Mouse (Mus musculus) ES-E14 (cell line): ENCODE measurements around the gene Fev. TPM values are rescaled to one million over a fixed set of nuclear protein-coding genes. Genes with fewer than 3 reads are reported as not detected.

Experiments
- DNase-seq: peaks from one replicate; pipeline ENCODE4 v3.0.0-alpha.2; 2013; ENCODE audit warnings: low read depth, low spot score
- H3K27ac ChIP-seq: 2 replicates; pipeline ENCODE4 v1.5.1; 2012; ENCODE audit warnings: low read depth, mild to moderate bottlenecking, low read length, moderate library complexity, mixed read lengths; ENCODE audit not compliant: poor library complexity, insufficient read depth, severe bottlenecking
- H3K36me3 ChIP-seq: 2 replicates; pipeline ENCODE4 v1.6.1; 2012; ENCODE audit warnings: mild to moderate bottlenecking, low read length, moderate library complexity, mixed read lengths; ENCODE audit not compliant: control insufficient read depth, poor library complexity, insufficient read depth, severe bottlenecking
- H3K4me1 ChIP-seq, 2 experiments: fragments of 150-350 bp in 1 of 2; sonication (generic) in 1 of 2; 2 replicates each; pipeline ENCODE4 v1.6.1; 2012; ENCODE audit warnings: low read length in 2 of 2, mild to moderate bottlenecking in 1 of 2, mixed read lengths in 1 of 2; ENCODE audit not compliant: control insufficient read depth in 2 of 2, insufficient read depth in 2 of 2, poor library complexity in 1 of 2
- H3K4me3 ChIP-seq, 2 experiments: fragments of 150-350 bp in 1 of 2; sonication (generic) in 1 of 2; 2 replicates each; pipeline ENCODE4 v1.5.1; 2012; ENCODE audit warnings: low read length in 2 of 2, low read depth in 1 of 2, mild to moderate bottlenecking in 1 of 2, mixed read lengths in 1 of 2; ENCODE audit not compliant: insufficient read depth in 1 of 2, poor library complexity in 1 of 2, severe bottlenecking in 1 of 2
- H3K9ac ChIP-seq: 2 replicates; pipeline ENCODE4 v1.6.1; 2012; ENCODE audit warnings: low read depth, mild to moderate bottlenecking, low read length, mixed read lengths; ENCODE audit not compliant: poor library complexity, insufficient read depth, severe bottlenecking
- H3K9me3 ChIP-seq: fragments of 150-350 bp; sonication (generic); 2 replicates; pipeline ENCODE4 v1.6.1; 2012; ENCODE audit warnings: low read depth, mild to moderate bottlenecking, low read length; ENCODE audit not compliant: control insufficient read depth, insufficient read depth
- CHD2 ChIP-seq: IDR thresholded peaks from 2 replicates; pipeline ENCODE4 v1.6.1; 2014; ENCODE audit warnings: mild to moderate bottlenecking, low read depth, low read length, inconsistent platforms
- HCFC1 ChIP-seq: IDR thresholded peaks from 2 replicates; pipeline ENCODE4 v1.6.1; 2012; ENCODE audit warnings: low read length, inconsistent platforms, borderline replicate concordance; ENCODE audit not compliant: insufficient read depth
- MAFK ChIP-seq: IDR thresholded peaks from 2 replicates; pipeline ENCODE4 v1.6.1; 2014; ENCODE audit warnings: mild to moderate bottlenecking, low read depth, low read length, inconsistent platforms; ENCODE audit not compliant: insufficient read depth
- ZC3H11A ChIP-seq: IDR thresholded peaks from 2 replicates; pipeline ENCODE4 v1.6.1; 2012; ENCODE audit warnings: low read depth, mild to moderate bottlenecking, inconsistent platforms, low read length, borderline replicate concordance
- ZNF384 ChIP-seq: IDR thresholded peaks from 2 replicates; pipeline ENCODE4 v1.6.1; 2012; ENCODE audit warnings: low read depth, low read length, inconsistent platforms
- in situ Hi-C, 2 experiments: fragments of 600-800 bp; cut with MboI; formaldehyde crosslinking; loops; one replicate each; pipeline ENCODE4 v1.15.1; 2025; ENCODE audit warnings: low sequenced_read_pairs in 2 of 2, inconsistent platforms in 1 of 2; ENCODE audit not compliant: unreplicated experiment in 2 of 2
- total RNA-seq: library from RNA; depleted of rRNA; stranded (reverse); fragments of 300-350 nt; gene quantifications from 2 replicates; pipeline ENCODE4 v1.2.3, GENCODE M21; 2012

Gene Fev
- total RNA-seq, 1 experiment, result not detected

DNA sequence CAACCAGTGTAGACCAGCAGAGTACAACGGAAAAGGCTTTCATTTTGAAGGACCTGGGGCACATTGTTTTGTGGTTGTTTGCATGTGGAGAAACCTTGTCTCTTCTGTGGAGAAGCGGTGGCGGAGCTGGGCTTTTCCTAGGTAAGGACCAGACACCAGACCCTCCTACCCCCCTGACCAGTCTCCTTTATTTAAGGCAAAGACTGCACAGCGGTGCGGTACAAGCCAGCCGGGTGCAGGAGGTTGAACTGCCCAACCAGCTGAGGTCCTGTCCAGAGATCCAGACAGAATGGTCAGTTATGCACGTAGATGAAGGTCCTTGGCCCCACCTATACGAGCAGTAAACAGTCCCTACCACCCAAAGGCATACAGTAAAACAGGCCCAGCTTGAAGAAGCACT is 2.4 kb downstream of the Fev start:
- H3K9me3 ChIP-seq, result no peaks in the 10 kb centered on the region
- H3K4me3 ChIP-seq, result no peak overlapping the region
- H3K9ac ChIP-seq, result no peak overlapping the region
- no peak overlapping the region for H3K27ac ChIP-seq
- in situ Hi-C loops, result loop anchor here (5.0 to 10.0 kb wide), 2 partner anchors 81 to 108 kb away; partner anchors contain the start of gene Wnt6 (in 1 of the 2)
- peaks cover 0 to 11% of the 10 kb centered on the region in 2 experiments; a peak in 1 of 4 replicates for H3K4me1 ChIP-seq
- no peaks in the 10 kb centered on the region for H3K36me3 ChIP-seq
- no peak for DNase-seq
- TF ChIP-seq ZNF384 (no peak), MAFK (no peak), HCFC1 (no peak), CHD2 (no peak), ZC3H11A (no peak)

DNA sequence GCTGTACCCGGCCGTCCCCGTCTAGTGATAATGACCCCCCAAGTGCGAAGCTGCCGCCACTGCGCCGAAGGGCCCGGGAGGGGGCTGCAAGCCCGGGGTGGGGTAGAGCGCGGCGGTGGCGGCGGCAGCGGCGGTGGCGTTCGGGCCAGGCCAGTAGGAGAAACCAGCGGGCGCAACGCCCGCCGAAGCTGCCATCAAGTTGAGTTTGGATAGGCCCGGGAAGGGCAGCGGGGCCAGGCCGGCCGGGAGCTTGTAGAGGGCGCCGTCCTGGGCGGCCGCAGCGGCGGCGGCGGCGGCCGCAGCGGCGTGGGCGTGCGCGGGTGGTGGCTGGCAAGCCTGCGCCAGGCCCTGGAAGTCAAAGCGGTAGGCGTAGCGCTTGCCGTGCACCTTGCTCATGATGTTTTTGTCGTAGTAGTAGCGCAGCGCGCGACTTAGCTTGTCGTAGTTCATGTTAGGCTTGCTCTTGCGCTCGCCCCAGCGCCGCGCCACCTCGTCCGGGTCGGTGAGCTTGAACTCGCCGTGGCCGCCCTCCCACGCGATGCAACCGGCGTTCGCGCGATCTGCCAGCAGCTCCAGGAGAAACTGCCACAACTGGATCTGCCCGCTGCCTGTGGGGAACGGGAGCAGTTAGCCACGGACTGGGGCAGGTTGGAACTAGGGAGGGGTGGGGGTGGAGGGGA is 3.0 kb downstream of the Fev start:
- TF ChIP-seq HCFC1, result no peak
- no peak for TF ChIP-seq ZNF384
- TF ChIP-seq MAFK, result no peak
- TF ChIP-seq CHD2, result no peak
- no peak for TF ChIP-seq ZC3H11A
- DNase-seq, result no peak
- Histone ChIP-seq H3K4me1 (peaks cover 0 to 11% of the 10 kb centered on the region in 2 experiments; a peak in 1 of 4 replicates), H3K36me3 (no peaks in the 10 kb centered on the region), H3K9ac (no peak overlapping the region; the same call in 1 of the 2 replicates), H3K4me3 (peak overlapping the region; percentile 4 to 47; a peak in 3 of 4 replicates), H3K9me3 (no peaks in the 10 kb centered on the region), H3K27ac (no peak overlapping the region)
- in situ Hi-C loops, result loop anchor here (5.0 to 10.0 kb wide), 2 partner anchors 80 to 107 kb away; partner anchors contain the start of gene Wnt6 (in 1 of the 2)

DNA sequence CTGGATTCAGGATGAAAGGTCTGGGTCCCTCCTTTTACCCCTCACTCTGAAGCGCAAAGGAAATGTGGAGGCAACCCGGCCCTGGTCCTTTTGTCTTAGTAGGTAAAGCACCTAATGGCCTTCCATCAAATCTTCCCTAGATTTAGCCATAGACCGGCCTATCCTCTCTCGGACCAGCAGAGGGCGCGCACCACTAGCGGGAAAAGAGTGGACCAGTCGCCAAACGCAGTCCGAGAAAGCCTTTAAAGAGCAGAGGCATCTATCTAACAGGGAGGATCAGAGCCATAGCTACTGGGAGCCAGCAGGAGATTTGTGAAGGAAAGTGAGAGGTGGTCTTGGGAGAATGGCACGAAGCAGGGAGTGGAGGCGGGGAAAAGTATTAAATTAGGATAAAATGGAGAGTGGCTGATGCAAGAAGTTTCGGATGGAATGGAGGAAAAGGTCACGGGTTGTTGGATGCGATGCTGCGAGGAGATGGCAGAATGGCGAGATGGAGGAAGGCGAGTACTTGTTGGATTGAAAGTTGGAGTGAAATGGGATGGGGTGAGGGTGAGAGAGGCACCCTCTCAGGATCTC is 4.3 kb downstream of the Fev start:
- Histone ChIP-seq H3K4me1 (peaks cover 0 to 11% of the 10 kb centered on the region in 2 experiments; a peak in 1 of 4 replicates), H3K27ac (no peak overlapping the region), H3K9ac (no peak overlapping the region), H3K36me3 (no peaks in the 10 kb centered on the region), H3K9me3 (no peaks in the 10 kb centered on the region), H3K4me3 (no peak overlapping the region)
- DNase-seq, result peak; percentile 83
- no peak for TF ChIP-seq HCFC1
- TF ChIP-seq CHD2, result no peak
- no peak for TF ChIP-seq ZNF384
- no peak for TF ChIP-seq MAFK
- no peak for TF ChIP-seq ZC3H11A
- in situ Hi-C loops, result loop anchor here (5.0 to 10.0 kb wide), 2 partner anchors 79 to 106 kb away; partner anchors contain the start of gene Wnt6 (in 1 of the 2)

DNA sequence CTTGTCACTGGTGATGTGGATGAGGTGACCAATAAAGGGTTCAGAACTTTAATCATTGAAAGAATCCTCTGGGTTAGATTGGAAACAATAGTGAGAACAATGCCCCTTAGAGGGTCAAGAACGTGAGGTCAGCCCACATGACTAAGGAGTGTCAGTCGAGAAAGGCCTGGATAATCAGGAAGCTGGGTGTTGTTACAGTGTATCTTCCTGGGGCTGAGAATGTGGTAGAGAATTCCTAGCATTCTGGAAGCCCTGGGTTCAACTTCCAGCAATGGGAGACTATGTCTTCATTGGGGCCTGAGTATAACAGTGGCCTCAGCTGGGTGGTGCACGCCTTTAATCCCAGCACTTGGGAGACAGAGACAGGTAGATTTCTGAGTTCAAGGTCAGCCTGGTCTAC is 8.0 kb downstream of the Fev start:
- in situ Hi-C loops, result no loop called here
- no peak for TF ChIP-seq MAFK
- TF ChIP-seq HCFC1, result no peak
- no peak for TF ChIP-seq ZC3H11A
- TF ChIP-seq ZNF384, result no peak
- TF ChIP-seq CHD2, result no peak
- Histone ChIP-seq H3K9ac (no peak overlapping the region), H3K27ac (no peak overlapping the region), H3K9me3 (no peaks in the 10 kb centered on the region), H3K36me3 (no peaks in the 10 kb centered on the region), H3K4me3 (no peak overlapping the region), H3K4me1 (peaks cover 0 to 1% of the 10 kb centered on the region in 2 experiments; a peak in 1 of 4 replicates)
- no peak for DNase-seq
